Mouse (Mus musculus) R1 (cell line): ENCODE data around the gene Acot8.

Experiments used
- DNase-seq: peaks from one replicate; pipeline ENCODE4 v3.0.0-alpha.2; 2018; ENCODE audit warnings: low read depth, low spot score

The Acot8 gene

DNA sequence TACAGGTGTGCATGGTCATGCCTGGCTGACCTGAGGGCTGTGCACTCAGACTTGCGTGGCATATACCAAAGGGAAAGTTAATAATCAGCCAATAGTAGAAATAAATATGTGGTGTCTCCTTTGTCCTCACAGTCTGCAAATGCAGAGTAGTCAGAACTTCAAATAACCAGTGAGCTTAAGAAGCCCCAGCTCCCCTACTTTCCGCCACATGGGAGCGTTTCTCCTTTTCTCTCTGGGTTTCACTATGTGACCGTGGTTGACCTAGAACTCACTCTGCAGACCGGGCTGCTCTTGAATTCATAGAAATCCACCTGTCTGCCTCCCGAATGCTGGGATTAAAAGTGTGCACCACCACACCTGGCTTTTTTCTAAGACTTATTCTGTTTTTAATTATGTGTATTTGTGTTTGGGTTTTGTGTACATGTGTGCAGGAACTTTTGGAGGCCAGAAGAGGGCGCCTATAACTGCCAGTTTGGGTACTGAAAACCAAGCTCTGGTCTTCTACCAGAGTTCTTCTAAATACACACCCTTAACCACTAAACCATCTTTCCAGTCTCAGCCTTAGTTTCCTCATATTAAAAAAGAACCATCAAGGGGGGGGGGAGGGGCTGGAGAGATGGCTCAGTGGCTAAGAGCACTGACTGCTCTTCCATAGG, 20.6 kb downstream of the Acot8 start:
- peak; percentile 81 for DNase-seq

- DNase-seq = no peak
Observed at GRCm38 (mm10) chr2:164781876-164782275, 22.8 kb downstream of the Acot8 start.

- DNase-seq = no peak
Observed at GRCm38 (mm10) chr2:164779481-164780086, 25.1 kb downstream of the Acot8 start, which contains the start of gene Tnnc2. Tnnc2 (minus strand) TSS chr2:164779967.

DNA sequence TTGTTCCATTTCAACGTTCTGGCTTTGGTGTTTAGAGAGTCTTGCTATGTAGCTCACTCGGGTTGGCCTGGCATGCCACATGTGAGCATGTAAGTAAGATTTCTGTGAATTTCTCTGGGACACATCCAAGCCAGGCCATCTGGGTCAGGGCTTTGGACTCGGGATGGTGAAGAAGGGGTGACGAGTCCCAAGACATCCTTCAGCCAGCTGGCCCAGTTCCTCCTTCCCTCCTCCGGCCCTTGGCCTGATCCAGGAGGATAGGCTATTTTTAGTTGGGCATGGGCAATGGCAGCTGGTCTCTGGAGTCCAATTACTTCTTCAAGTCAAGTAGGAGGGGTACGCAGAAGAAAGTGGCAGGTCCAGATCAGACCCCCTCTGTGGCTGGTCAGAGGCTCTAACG, 25.9 kb downstream of the Acot8 start:
- DNase-seq = no peak

GRCm38 (mm10) chr2:164778015-164778287, 26.7 kb downstream of the Acot8 start:
- no peak for DNase-seq

GRCm38 (mm10) chr2:164777246-164778014, 27.3 kb downstream of the Acot8 start:
- peak; percentile 61 for DNase-seq

DNA sequence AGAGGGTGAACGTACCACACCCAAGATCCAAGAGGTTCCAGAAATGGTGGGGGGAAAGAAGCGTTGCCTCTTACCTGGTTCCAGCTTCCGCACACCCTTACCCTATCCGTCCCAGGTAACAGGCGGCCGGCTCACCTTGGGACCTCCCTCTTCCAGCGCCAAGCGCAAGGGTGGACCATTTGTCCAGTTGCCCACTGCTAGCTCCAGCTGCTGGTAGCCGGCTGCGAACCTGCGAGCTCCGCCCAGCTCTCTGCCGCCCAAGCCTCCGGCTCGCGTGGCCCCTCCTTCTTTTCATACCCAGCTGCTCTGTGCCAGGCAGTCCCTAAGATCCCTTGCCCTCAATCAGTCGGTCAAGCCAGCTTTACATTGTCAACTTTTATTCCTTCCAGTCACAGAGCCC, 27.9 kb downstream of the Acot8 start:
- no peak for DNase-seq

DNA sequence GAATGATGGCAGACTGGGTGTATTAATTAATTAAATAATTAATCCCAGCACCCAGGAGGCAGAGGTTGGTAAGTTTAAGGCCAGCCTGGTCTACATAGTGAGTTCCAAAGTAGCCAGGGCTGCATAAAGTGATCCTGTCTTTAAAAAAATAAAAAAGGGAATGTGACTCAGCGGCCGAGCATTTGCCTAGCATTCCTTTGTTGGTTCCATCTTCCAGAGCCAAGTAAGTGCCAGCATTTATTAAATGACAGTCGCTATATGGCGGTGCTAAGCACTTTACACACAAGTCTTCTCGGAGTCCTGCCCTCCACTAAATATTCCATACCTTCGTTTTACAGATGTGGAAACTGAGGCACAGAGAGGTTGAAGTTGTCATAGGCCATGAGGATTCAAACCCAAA, 28.6 kb downstream of the Acot8 start:
- no peak for DNase-seq

DNA sequence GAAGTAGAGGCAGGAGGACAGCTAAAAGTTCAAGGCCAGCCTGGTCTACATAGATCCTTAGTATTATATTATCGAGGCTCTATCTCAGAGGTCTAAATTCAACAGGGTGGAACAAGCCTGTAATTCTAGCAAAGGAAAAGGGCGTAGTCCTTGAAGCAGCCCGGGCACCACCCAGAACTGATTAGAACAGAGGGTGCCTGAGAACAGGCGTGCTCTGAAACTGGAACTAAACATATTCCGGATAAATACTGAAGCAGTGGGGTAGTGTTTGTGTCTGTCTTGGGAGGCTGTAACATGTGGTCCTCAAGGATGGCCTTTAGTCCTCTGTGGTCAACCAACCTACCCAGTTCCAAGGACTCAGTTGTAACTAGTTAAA, 30.7 kb downstream of the Acot8 start:
- no peak for DNase-seq

DNA sequence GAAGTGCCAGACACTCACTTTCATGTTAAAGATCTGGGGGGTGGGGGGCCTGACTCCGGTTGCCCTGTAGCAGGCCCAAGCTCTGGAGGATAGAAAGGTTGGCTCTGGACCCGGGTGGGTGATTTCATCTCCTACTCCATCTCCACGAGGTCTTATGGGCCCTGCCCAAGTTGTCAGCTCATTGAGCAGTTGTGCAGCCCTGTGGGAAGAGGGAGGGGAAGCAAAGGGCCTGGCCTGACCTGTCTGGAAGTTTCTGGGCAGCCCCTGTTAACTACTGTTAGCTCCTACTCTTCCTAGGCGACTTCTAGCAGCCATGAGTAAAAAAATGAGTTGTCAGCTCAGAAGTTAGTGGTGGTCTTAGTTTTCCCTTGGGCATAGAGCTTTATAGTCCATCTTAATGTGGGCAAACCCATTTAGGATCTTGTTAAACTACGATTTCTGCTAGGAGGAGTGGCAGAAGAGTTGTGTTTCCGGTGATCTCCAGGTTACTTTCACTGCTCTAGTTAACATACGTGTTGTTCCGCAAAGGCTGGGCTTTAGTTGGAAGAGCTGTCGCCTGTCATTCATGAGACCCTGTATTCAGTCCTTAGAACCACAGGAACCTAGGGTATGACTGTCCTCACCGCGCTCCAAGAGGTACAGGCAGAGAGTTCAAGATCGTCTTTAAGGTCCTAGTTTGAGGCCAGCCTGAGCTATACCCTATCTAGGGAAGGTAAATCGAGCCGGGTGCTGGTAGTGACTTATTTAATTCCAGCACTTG, 31.3 kb downstream of the Acot8 start:
- DNase-seq = no peak

DNA sequence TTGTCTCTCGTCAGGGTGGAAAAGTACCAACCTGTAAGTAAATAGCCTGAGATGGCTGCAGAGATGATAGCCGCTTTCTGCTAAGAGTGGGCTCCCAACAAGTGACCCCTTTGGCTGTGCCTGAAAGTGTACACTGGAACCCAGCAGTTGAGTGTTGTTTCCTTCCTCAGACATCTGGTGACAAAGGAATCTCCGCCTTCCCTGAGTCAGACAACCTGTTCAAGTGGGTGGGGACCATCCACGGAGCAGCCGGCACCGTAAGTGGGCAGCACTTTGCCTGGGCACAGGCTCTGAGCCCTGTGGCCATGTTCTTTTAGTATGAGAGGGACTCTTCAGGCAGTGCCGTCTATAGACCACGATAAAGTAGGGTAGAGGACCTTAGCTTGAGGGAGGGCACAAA, 33.6 kb downstream of the Acot8 start:
- DNase-seq = no peak

GRCm38 (mm10) chr2:164770279-164770678, 34.4 kb downstream of the Acot8 start:
- DNase-seq = no peak

GRCm38 (mm10) chr2:164769258-164770037, 35.2 kb downstream of the Acot8 start, which contains the start of gene Ube2c:
Ube2c (plus strand) TSS chr2:164769898.
- peak; percentile 100 for DNase-seq

DNA sequence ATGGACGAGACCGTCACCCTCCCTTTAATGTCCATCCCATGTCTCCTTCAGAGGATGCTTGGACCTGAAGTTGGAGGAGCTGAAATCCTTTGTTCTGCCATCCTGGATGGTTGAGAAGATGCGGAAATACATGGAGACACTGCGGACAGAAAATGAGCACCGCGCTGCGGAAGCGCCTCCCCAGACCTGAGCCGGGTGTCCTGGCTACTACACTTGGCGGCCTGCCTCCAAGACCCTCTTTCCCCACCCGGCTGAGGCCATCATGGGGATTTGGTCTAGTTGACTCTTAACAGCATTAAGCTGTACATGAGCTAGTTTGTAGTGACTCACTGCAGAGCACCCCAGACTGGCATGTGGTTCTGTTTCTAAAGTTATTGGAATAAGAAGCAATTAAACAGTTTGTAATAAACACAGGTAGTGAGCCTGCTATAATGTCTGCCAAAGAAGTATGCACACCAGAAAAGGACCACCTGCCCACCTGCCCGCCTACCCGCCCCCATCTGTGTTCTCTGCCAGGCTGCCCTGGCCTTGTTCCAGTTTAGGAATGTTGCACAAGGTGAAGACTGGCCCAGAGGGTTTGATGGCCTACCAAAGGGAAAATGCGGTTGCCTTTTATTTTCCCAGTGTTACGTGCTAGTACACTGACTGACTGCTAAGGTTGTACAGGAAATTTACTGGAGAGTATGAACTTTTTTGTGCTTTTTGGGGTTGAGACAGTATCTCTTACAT, 36.7 kb downstream of the Acot8 start:
- DNase-seq = no peak

DNA sequence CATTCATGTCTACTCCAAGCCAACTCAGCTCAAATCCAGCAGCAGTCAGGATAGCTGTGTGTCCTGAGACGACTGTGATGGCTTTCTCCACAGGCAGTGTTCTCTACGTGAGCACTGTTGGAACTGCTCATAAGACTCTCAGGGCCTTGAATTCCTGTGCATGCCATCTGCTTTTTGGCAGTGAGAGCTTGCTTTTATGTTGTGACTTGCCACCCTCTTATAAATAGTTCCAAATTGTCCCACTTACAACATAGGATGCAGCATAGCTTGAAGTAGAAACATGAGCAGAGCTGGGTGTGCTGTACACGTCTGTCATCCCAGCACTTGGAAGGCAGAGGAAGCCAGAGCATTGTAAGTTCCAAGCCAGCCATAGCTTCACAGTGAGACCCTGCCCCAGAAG, 38.8 kb downstream of the Acot8 start:
- DNase-seq = no peak

GRCm38 (mm10) chr2:164762593-164762992, 42.1 kb downstream of the Acot8 start:
- DNase-seq = no peak

- DNase-seq = no peak
Observed at GRCm38 (mm10) chr2:164761971-164762370, 42.7 kb downstream of the Acot8 start.

GRCm38 (mm10) chr2:164761502-164761901, 43.2 kb downstream of the Acot8 start:
- peak; percentile 46 for DNase-seq

DNA sequence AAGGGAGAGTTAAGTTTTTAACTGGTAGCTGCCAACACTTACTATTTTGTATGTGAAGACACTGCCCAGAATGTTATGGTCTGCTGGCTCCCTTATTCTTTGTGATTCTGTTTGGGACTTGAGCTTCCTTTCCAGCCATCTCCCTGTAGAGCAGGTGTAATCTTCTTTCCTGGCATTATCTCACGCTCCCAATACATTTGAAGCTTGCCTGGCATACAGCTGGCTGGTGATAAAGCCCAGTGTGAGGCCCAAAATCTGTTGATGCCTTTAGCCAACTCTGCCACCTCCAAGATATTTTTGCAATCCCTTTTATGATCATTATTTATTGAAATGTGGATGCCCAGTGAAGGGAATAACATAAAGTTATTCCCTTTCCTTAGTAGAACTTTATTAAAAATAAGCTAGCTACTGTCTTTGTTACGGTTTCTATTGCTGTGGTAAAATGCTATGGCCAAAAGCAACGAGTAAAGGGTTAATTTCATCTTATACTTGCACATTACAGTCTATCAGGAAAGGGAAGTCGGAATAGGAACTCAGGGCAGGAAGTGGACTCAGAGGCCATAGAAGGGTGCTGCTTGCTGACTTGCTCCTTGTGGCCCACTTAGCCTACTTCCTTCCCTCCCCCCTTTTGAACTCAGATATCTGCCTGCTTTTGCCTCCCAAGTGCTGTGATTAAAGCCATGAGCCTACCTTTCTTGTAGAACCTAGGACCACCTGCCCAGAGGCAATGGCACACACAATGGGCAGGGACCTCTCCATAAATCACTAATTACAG, 44.4 kb downstream of the Acot8 start:
- no peak for DNase-seq

- DNase-seq = no peak
Observed at GRCm38 (mm10) chr2:164758692-164759091, 46.0 kb downstream of the Acot8 start.
